Comparison of ENCODE assay signal across 7 mouse cellular contexts in genomic region chr7:107593904-107594303, GRCm38 (mm10). TPM values are rescaled to one million over a fixed set of nuclear protein-coding genes. Genes with fewer than 3 reads are reported as not detected.
DNase-seq lines count a peak whose midpoint lies in the region; ATAC-seq and TF ChIP-seq lines count a peak whose summit lies in the region.

No protein-coding gene starts in this region.

- H3K27me3 ChIP-seq in ES-Bruce4 (ENCODE audit: control insufficient read depth, insufficient read depth, low read length, poor library complexity, severe bottlenecking): no peaks in the 10 kb centered on the region

- peak overlapping the region; percentile 66 for H3K4me3 ChIP-seq in ES-Bruce4 (ENCODE audit: low read depth, low read length)
- peak overlapping the region; percentile 80 for H3K4me3 ChIP-seq in bone marrow macrophage, adult 2 months (ENCODE audit: insufficient read depth, low read length)

- ATAC-seq in erythroblast, adult 5-6 weeks (replicated peaks; ENCODE audit: low FRiP score, poor library complexity, severe bottlenecking): no peak

- H3K9me3 ChIP-seq in ES-Bruce4 (replicated peaks; ENCODE audit: control insufficient read depth, insufficient read depth, low read length, poor library complexity, severe bottlenecking): no peaks in the 10 kb centered on the region

- TF ChIP-seq POLR2A in ES-Bruce4 (IDR thresholded peaks at IDR 0.05; ENCODE audit: insufficient read depth, low read length): no peak
- no peak for TF ChIP-seq POLR2A in bone marrow macrophage, adult 2 months (IDR thresholded peaks at IDR 0.05; ENCODE audit: borderline replicate concordance, low read depth, low read length)

- TF ChIP-seq CTCF in ES-Bruce4 (IDR thresholded peaks at IDR 0.05; ENCODE audit: low read depth, low read length): no peak
- TF ChIP-seq CTCF in bone marrow macrophage, adult 2 months (IDR thresholded peaks at IDR 0.05; ENCODE audit: low read depth, low read length): no peak

- no peaks in the 10 kb centered on the region for H3K4me1 ChIP-seq in ES-Bruce4 (ENCODE audit: control insufficient read depth, insufficient read depth, low read length)
- peaks cover 37% of the 10 kb centered on the region for H3K4me1 ChIP-seq in bone marrow macrophage, adult 2 months (ENCODE audit: control insufficient read depth, insufficient read depth, low read length)

- peak overlapping the region; percentile 15 for H3K9ac ChIP-seq in ES-Bruce4 (ENCODE audit: low read depth, poor library complexity, severe bottlenecking)

- intact Hi-C loops in heart, postnatal 14 days (cut with DNase I): loop anchor here (2.0 kb wide), 1 partner anchor 67 kb away; no protein-coding TSS in a partner anchor

- no peaks in the 10 kb centered on the region for H3K36me3 ChIP-seq in ES-Bruce4 (ENCODE audit: control insufficient read depth, insufficient read depth, low read length, poor library complexity, severe bottlenecking)

- no peak for TF ChIP-seq EP300 in ES-Bruce4 (IDR thresholded peaks at IDR 0.05; ENCODE audit: insufficient read depth, low read depth, low read length)

- peak overlapping the region; percentile 87 for H3K27ac ChIP-seq in ES-Bruce4 (ENCODE audit: insufficient read depth, low read length)
- H3K27ac ChIP-seq in bone marrow macrophage, adult 2 months (ENCODE audit: insufficient read depth, low read depth, low read length): peak overlapping the region; percentile 94

- DNase-seq in heart, postnatal 14 days: peak; percentile 7 to 23
- peak; percentile 14 for DNase-seq in lung, postnatal 14 days
- peak; percentile 78 for DNase-seq in spleen, postnatal 36 days (ENCODE audit: low spot score in 2 of 2)
- no peak for DNase-seq in T-cell, adult 2 months (ENCODE audit: low spot score)

RNA-seq across cellular contexts. Expression of gene Ppfibp2, which starts 1.1 kb away (rescaled TPM):
- 11.7 and 12.4 TPM in 2 replicates for polyA plus RNA-seq in ES-Bruce4 (2011; ENCODE audit: insufficient read depth, insufficient read length, low read depth, missing spikeins)
- polyA plus RNA-seq in bone marrow macrophage, adult 2 months (2012; ENCODE audit: insufficient read depth, insufficient read length, missing spikeins): 44.3 and 45.4 TPM in 2 replicates
- 10 to 100 TPM; 15.9 to 17.0 TPM for total RNA-seq in heart, postnatal 14 days (2021)
- 2.3 and 2.9 TPM in 2 replicates for total RNA-seq in erythroblast, adult 5-6 weeks (2015; ENCODE audit: low replicate concordance)
- 2.4 and 3.1 TPM in 2 replicates for total RNA-seq in erythroblast, adult 5-6 weeks (2017; ENCODE audit: low replicate concordance)

RNA-seq across cellular contexts. Expression of gene Olfml1, which starts 26.7 kb away (rescaled TPM):
- 1.5 and 3.0 TPM in 2 replicates for polyA plus RNA-seq in ES-Bruce4 (2011; ENCODE audit: insufficient read depth, insufficient read length, low read depth, missing spikeins)
- polyA plus RNA-seq in bone marrow macrophage, adult 2 months (2012; ENCODE audit: insufficient read depth, insufficient read length, missing spikeins): not detected in 2 replicates
- 1 to 10 TPM; 5.6 to 9.0 TPM for total RNA-seq in heart, postnatal 14 days (2021)
- not detected in 2 replicates for total RNA-seq in erythroblast, adult 5-6 weeks (2015; ENCODE audit: low replicate concordance)
- total RNA-seq in erythroblast, adult 5-6 weeks (2017; ENCODE audit: low replicate concordance): not detected in 2 replicates

RNA-seq across cellular contexts. Expression of gene 5330417H12Rik, which starts 31.1 kb away (rescaled TPM):
- polyA plus RNA-seq in ES-Bruce4 (2011; ENCODE audit: insufficient read depth, insufficient read length, low read depth, missing spikeins): not detected in 2 replicates
- not detected in 2 replicates for polyA plus RNA-seq in bone marrow macrophage, adult 2 months (2012; ENCODE audit: insufficient read depth, insufficient read length, missing spikeins)
- total RNA-seq in heart, postnatal 14 days (2021): not detected
- total RNA-seq in erythroblast, adult 5-6 weeks (2015; ENCODE audit: low replicate concordance): not detected in 2 replicates
- not detected in 2 replicates for total RNA-seq in erythroblast, adult 5-6 weeks (2017; ENCODE audit: low replicate concordance)

Comparison
In these comparisons a context has a peak if more than half of its experiments do, and no peak if none do; other contexts are left out.
1. RNA of gene Ppfibp2, which starts 1.1 kb away (total RNA-seq): 15.9 to 17.0 TPM in heart, postnatal 14 days; 2.3 to 3.1 TPM in erythroblast, adult 5-6 weeks; every median in the first group is over 4 times any median in the second.
2. RNA of gene Olfml1, which starts 26.7 kb away (total RNA-seq): 5.6 to 9.0 TPM in heart, postnatal 14 days; not detected in erythroblast, adult 5-6 weeks; every median in the first group is over 4 times any median in the second.